Comparison of ENCODE assay signal across 7 mouse cellular contexts in the genomic region with DNA sequence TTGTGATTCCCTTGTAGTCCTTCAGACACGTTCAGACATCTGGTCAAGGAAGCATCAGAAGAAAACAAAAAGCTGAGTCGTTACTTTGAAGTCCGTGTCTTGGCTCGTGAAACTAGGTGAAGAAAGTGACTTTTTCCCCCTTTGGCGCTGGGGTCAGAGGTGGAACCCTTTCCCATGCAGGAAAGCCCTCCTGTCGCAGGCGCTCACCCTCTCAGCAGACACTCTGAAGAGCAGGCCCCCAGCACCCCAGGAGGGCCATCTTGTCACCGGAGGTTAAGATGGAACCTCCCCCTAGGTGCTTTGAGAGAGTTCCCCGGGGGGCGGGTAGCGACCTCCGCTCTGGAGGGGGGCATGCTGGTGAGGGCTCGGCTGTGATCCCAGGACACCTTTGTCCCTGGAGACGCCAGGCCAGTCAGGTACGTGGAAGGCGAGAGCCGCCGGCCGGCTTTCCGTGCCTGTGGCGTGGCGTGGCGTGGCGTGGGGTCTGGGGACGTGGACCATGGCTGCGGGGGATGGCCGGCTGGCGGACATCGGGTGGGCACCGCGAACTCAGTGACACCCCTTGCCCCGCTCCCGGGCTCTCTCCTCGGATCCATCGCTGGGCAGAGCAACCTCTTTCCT. TPM values are rescaled to one million over a fixed set of nuclear protein-coding genes. Genes with fewer than 3 reads are reported as not detected.
A peak's percentile ranks its signal among the peaks of the same experiment; 100 is the strongest.
DNase-seq lines count a peak whose midpoint lies in the region; ATAC-seq lines count a peak whose summit lies in the region.

No protein-coding gene starts in this region.

- peaks cover 24% of the 10 kb centered on the region for H3K4me1 ChIP-seq in hindbrain, embryonic 14.5 days (replicated peaks; ENCODE audit: control insufficient read depth, insufficient read depth, low read length)

- H3K27me3 ChIP-seq in hindbrain, embryonic 14.5 days (ENCODE audit: control insufficient read depth, insufficient read depth, low read length): no peaks in the 10 kb centered on the region

- 0% methylated on average over 34 of the region's 35 CpGs for WGBS in hindbrain, embryonic 14.5 days

- H3K4me3 ChIP-seq in hindbrain, embryonic 14.5 days (replicated peaks; ENCODE audit: low read length): peak overlapping the region; percentile 94

- H3K36me3 ChIP-seq in hindbrain, embryonic 14.5 days (replicated peaks; ENCODE audit: control insufficient read depth, insufficient read depth): peaks cover 16% of the 10 kb centered on the region

- intact Hi-C loops in left cerebral cortex, postnatal 25 days (cut with DNase I): loop anchor here (1.0 kb wide), 1 partner anchor 54 kb away; a partner anchor contains a TSS

- peak; percentile 67 for DNase-seq in cerebellum, adult 9-11 months
- peak; percentile 11 to 18 for DNase-seq in frontal cortex, postnatal 25 days (ENCODE audit: low spot score in 2 of 2)
- DNase-seq in hindbrain, embryonic 14.5 days (ENCODE audit: low spot score): no peak
- DNase-seq in left cerebral cortex, postnatal 25 days (ENCODE audit: low spot score in 2 of 2): peak; percentile 10 to 12
- peak; percentile 38 for DNase-seq in right cerebral cortex, postnatal 4 days

- no peaks in the 10 kb centered on the region for H3K9me3 ChIP-seq in hindbrain, embryonic 14.5 days (ENCODE audit: control insufficient read depth, low read length)

- ATAC-seq in activated CD4-positive, CD25-positive, alpha-beta regulatory T cell, adult 4 months: peak; percentile 30
- no peak; the same call in none of the 2 replicates for ATAC-seq in hindbrain, embryonic 14.5 days (ENCODE audit: low FRiP score)
- peak; percentile 13 for ATAC-seq in megakaryocyte progenitor cell, adult 5-6 weeks (replicated peaks; ENCODE audit: poor library complexity)

- peak overlapping the region; percentile 95 for H3K27ac ChIP-seq in hindbrain, embryonic 14.5 days

- peak overlapping the region; percentile 93 for H3K4me2 ChIP-seq in hindbrain, embryonic 14.5 days (replicated peaks)

- H3K9ac ChIP-seq in hindbrain, embryonic 14.5 days: peak overlapping the region; percentile 96

RNA-seq across cellular contexts. Expression of a gene that starts 2.0 kb away (rescaled TPM):
- 10 to 100 TPM; 15.4 to 16.8 TPM for polyA plus RNA-seq in activated CD4-positive, CD25-positive, alpha-beta regulatory T cell, adult 4 months (2017; shearing (Covaris generic))
- 26.2 and 27.9 TPM in 2 replicates for polyA plus RNA-seq in hindbrain, embryonic 14.5 days (2014; fragmentation: Nextera tagmentation; extraction: Ambion mirVana)
- total RNA-seq in left cerebral cortex, postnatal 25 days (2021): 10 to 100 TPM; 54.4 to 54.7 TPM
- 45.0 and 53.0 TPM in 2 replicates for total RNA-seq in megakaryocyte progenitor cell, adult 5-6 weeks (2015)
- total RNA-seq in megakaryocyte progenitor cell, adult 5-6 weeks (2017): 58.3 and 73.3 TPM in 2 replicates

RNA-seq across cellular contexts. Expression of a gene that starts 33.9 kb away (rescaled TPM):
- polyA plus RNA-seq in activated CD4-positive, CD25-positive, alpha-beta regulatory T cell, adult 4 months (2017; shearing (Covaris generic)): not detected
- polyA plus RNA-seq in hindbrain, embryonic 14.5 days (2014; fragmentation: Nextera tagmentation; extraction: Ambion mirVana): not detected in 2 replicates
- total RNA-seq in left cerebral cortex, postnatal 25 days (2021): not detected
- not detected in 2 replicates for total RNA-seq in megakaryocyte progenitor cell, adult 5-6 weeks (2015)
- not detected in 2 replicates for total RNA-seq in megakaryocyte progenitor cell, adult 5-6 weeks (2017)

RNA-seq across cellular contexts. Expression of a gene that starts 54.4 kb away (rescaled TPM):
- 10 to 100 TPM; 13.9 to 20.1 TPM for polyA plus RNA-seq in activated CD4-positive, CD25-positive, alpha-beta regulatory T cell, adult 4 months (2017; shearing (Covaris generic))
- 25.0 and 27.3 TPM in 2 replicates for polyA plus RNA-seq in hindbrain, embryonic 14.5 days (2014; fragmentation: Nextera tagmentation; extraction: Ambion mirVana)
- total RNA-seq in left cerebral cortex, postnatal 25 days (2021): 10 to 100 TPM; 12.0 to 16.3 TPM
- total RNA-seq in megakaryocyte progenitor cell, adult 5-6 weeks (2015): 16.4 and 18.8 TPM in 2 replicates
- total RNA-seq in megakaryocyte progenitor cell, adult 5-6 weeks (2017): 29.1 and 30.6 TPM in 2 replicates
